ENCODE assay signal across 8 mouse cellular contexts in genomic region chr12:5410391-5411115, GRCm38 (mm10). TPM values are rescaled to one million over a fixed set of nuclear protein-coding genes. Genes with fewer than 3 reads are reported as not detected.
DNase-seq lines count a peak whose midpoint lies in the region; ATAC-seq lines count a peak whose summit lies in the region.

No protein-coding gene starts in this region.

- H3K4me3 ChIP-seq in embryonic facial prominence, embryonic 10.5 days = peak overlapping the region; percentile 28; the same call in 1 of the 2 replicates
- no peak overlapping the region for H3K4me3 ChIP-seq in intestine, embryonic 15.5 days (replicated peaks)

- peak; percentile 88 for ATAC-seq in intestine, embryonic 15.5 days
- ATAC-seq in megakaryocyte-erythroid progenitor cell, adult 5-6 weeks (replicated peaks; ENCODE audit: low FRiP score, low TSS enrichment, poor library complexity, severe bottlenecking) = peak; percentile 67; the same call in 1 of the 2 replicates

- 5% methylated on average over 16 of the region's 16 CpGs for WGBS in embryonic facial prominence, embryonic 10.5 days
- WGBS in intestine, embryonic 15.5 days = 6% methylated on average over 16 of the region's 16 CpGs

- H3K9me3 ChIP-seq in embryonic facial prominence, embryonic 10.5 days = no peaks in the 10 kb centered on the region
- no peaks in the 10 kb centered on the region for H3K9me3 ChIP-seq in intestine, embryonic 15.5 days

- peak; percentile 52 to 66 for DNase-seq in adrenal gland, postnatal 4 days (ENCODE audit: low spot score in 2 of 2)
- peak; percentile 87 for DNase-seq in embryonic facial prominence, embryonic 10.5 days (ENCODE audit: low spot score)
- peak; percentile 13 for DNase-seq in gonadal fat pad, adult 2 months (ENCODE audit: low read depth)
- DNase-seq in left cerebral cortex, adult 9 months (ENCODE audit: low spot score in 2 of 2) = peak; percentile 56 to 85
- DNase-seq in skeletal muscle tissue, adult 2 months (ENCODE audit: low read depth, low spot score) = peak; percentile 78
- DNase-seq in natural killer cell, adult 2 months (ENCODE audit: low spot score in 2 of 2) = no peak

- peak overlapping the region; percentile 48 for H3K4me2 ChIP-seq in intestine, embryonic 15.5 days (replicated peaks)

- H3K36me3 ChIP-seq in embryonic facial prominence, embryonic 10.5 days (replicated peaks) = no peaks in the 10 kb centered on the region
- H3K36me3 ChIP-seq in intestine, embryonic 15.5 days = no peaks in the 10 kb centered on the region

- peaks cover 9% of the 10 kb centered on the region for H3K4me1 ChIP-seq in embryonic facial prominence, embryonic 10.5 days
- H3K4me1 ChIP-seq in intestine, embryonic 15.5 days (replicated peaks) = peaks cover 5% of the 10 kb centered on the region; the same call in 1 of the 2 replicates

- no peak overlapping the region for H3K9ac ChIP-seq in intestine, embryonic 15.5 days

- 0 out of 2 replicates have a peak, but pooled peaks cover 9% of the 10 kb centered on the region for H3K27me3 ChIP-seq in embryonic facial prominence, embryonic 10.5 days (replicated peaks; ENCODE audit: low read depth, poor library complexity, severe bottlenecking)
- no peaks in the 10 kb centered on the region for H3K27me3 ChIP-seq in intestine, embryonic 15.5 days (replicated peaks)

- H3K27ac ChIP-seq in embryonic facial prominence, embryonic 10.5 days (replicated peaks) = peak overlapping the region; percentile 40; the same call in 1 of the 2 replicates
- no peak overlapping the region for H3K27ac ChIP-seq in intestine, embryonic 15.5 days

RNA-seq across cellular contexts. Expression of gene Klhl29, which starts 35.1 kb away (rescaled TPM):
- 10 to 100 TPM; 18.3 to 18.6 TPM for total RNA-seq in adrenal gland, postnatal 4 days (2021)
- 1.00 and 1.2 TPM in 2 replicates for polyA plus RNA-seq in embryonic facial prominence, embryonic 10.5 days (2016; fragmentation: Nextera tagmentation; extraction: Ambion mirVana)
- 4.6 and 5.3 TPM in 2 replicates for polyA plus RNA-seq in gonadal fat pad, adult 2 months (2012; rRNA removed)
- 0.94 and 1.00 TPM in 2 replicates for polyA plus RNA-seq in intestine, embryonic 15.5 days (2015; fragmentation: Nextera tagmentation; extraction: Ambion mirVana)
- total RNA-seq in megakaryocyte-erythroid progenitor cell, adult 5-6 weeks (2014; fragmentation: Nextera tagmentation) = not detected in 2 replicates
- not detected in 2 replicates for total RNA-seq in megakaryocyte-erythroid progenitor cell, adult 5-6 weeks (2017)

Comparison
In these comparisons a context has a peak if more than half of its experiments do, and no peak if none do; other contexts are left out.
1. DNase-seq: peak in adrenal gland, postnatal 4 days (2 of 2), embryonic facial prominence, embryonic 10.5 days (single experiment), gonadal fat pad, adult 2 months (single experiment), left cerebral cortex, adult 9 months (2 of 2) and skeletal muscle tissue, adult 2 months (single experiment); none in natural killer cell, adult 2 months (0 of 2).